Mouse (Mus musculus) left cerebral cortex, adult 2 months (tissue): ENCODE results near the gene Gal3st4. TPM values are rescaled to one million over a fixed set of nuclear protein-coding genes. Genes with fewer than 3 reads are reported as not detected.
A peak's percentile ranks its signal among the peaks of the same experiment; 100 is the strongest.

Source experiments
- DNase-seq, 2 experiments: peaks; one replicate each; pipeline ENCODE4 v3.0.0; 2021 to 2022; ENCODE audit warnings: low spot score in 2 of 2, mixed read lengths in 1 of 2; ENCODE audit errors: extremely low spot score in 1 of 2
- H3K27ac ChIP-seq: fragments of 200-600 bp; 2 replicates; pipeline ENCODE4 v1.8.1; 2022
- H3K4me3 ChIP-seq: fragments of 200-600 bp; 2 replicates; pipeline ENCODE4 v1.8.1; 2022
- CTCF ChIP-seq: fragments of 200-600 bp; IDR thresholded peaks from 2 replicates; pipeline ENCODE4 v1.8.1; 2022; ENCODE audit warnings: antibody characterized with exemption, mild to moderate bottlenecking, moderate library complexity
- intact Hi-C: fragments of 180-260 bp; cut with DNase I; formaldehyde crosslinking; loops from one replicate; pipeline ENCODE4 v1.15.1; 2025
- long read RNA-seq, 2 experiments: library from polyadenylated mRNA; stranded (forward); transcript quantifications; one replicate each; pipeline ENCODE4 v2.0.0; 2021; ENCODE audit warnings: borderline mapping rate in 2 of 2
- total RNA-seq, 2 experiments: library from RNA; stranded (reverse); gene quantifications; 2 replicates each; pipeline ENCODE4 v1.2.3; 2021

Gal3st4 gene
- 1 to 10 TPM; 3.2 to 3.3 TPM for total RNA-seq
- long read RNA-seq, experiment 1, partial matches to known transcripts = 0 of 5 reads
- long read RNA-seq, experiment 1, other reads (novel, unspliced or antisense) = 1 of 5 reads
- long read RNA-seq, experiment 2, partial matches to known transcripts = 0 of 3 reads
- long read RNA-seq, experiment 2, other reads (novel, unspliced or antisense) = 0 of 3 reads

- intact Hi-C loops = no loop called here
- no peak for DNase-seq
- no peak for TF ChIP-seq CTCF
- H3K4me3 ChIP-seq = peak within 1 kb of the TSS; percentile 14
- H3K27ac ChIP-seq = peak within 1 kb of the TSS; percentile 1; the same call in 1 of the 2 replicates
These were observed at the start of gene Gal3st4 for GRCm38 (mm10) chr5:138272409-138272923. TSS of gene Gal3st4 (minus strand) at chr5:138272840.

- intact Hi-C loops = no loop called here
- TF ChIP-seq CTCF = no peak
- Histone ChIP-seq H3K4me3 (no peak overlapping the region), H3K27ac (no peak overlapping the region)
- DNase-seq = no peak
These were observed 40.2 kb upstream of the Gal3st4 start for GRCm38 (mm10) chr5:138312795-138313194.

- Histone ChIP-seq H3K4me3 (no peak overlapping the region), H3K27ac (no peak overlapping the region)
- DNase-seq = no peak
- no peak for TF ChIP-seq CTCF
- intact Hi-C loops = loop anchor here (5.0 kb wide), 1 partner anchor 77 kb away; no protein-coding TSS in a partner anchor
These were observed 27.0 kb upstream of the Gal3st4 start for GRCm38 (mm10) chr5:138299613-138300012.

- Histone ChIP-seq H3K4me3 (no peak overlapping the region), H3K27ac (no peak overlapping the region)
- no peak for DNase-seq
- TF ChIP-seq CTCF = no peak
- intact Hi-C loops = no loop called here
These were observed 21.5 kb upstream of the Gal3st4 start for GRCm38 (mm10) chr5:138294158-138294557.

GRCm38 (mm10) chr5:138291638-138292037 lies 19.0 kb upstream of the Gal3st4 start:
- DNase-seq = no peak
- intact Hi-C loops = no loop called here
- no peak overlapping the region for H3K27ac ChIP-seq
- TF ChIP-seq CTCF = no peak
- H3K4me3 ChIP-seq = no peak overlapping the region

- DNase-seq = no peak
- H3K4me3 ChIP-seq = no peak overlapping the region
- intact Hi-C loops = no loop called here
- H3K27ac ChIP-seq = no peak overlapping the region
- no peak; the same call in 1 of the 2 replicates for TF ChIP-seq CTCF
These were observed 15.2 kb upstream of the Gal3st4 start for GRCm38 (mm10) chr5:138287861-138288260.

GRCm38 (mm10) chr5:138283540-138283939 lies 10.9 kb upstream of the Gal3st4 start:
- Histone ChIP-seq H3K4me3 (no peak overlapping the region), H3K27ac (no peak overlapping the region)
- peak; percentile 7; the same call in 1 of the 2 replicates for TF ChIP-seq CTCF
- intact Hi-C loops = loop anchor here (5.0 kb wide), 1 partner anchor 61 kb away; no protein-coding TSS in a partner anchor
- DNase-seq = no peak

- H3K4me3 ChIP-seq = no peak overlapping the region
- no peak overlapping the region for H3K27ac ChIP-seq
- DNase-seq = no peak
- intact Hi-C loops = loop anchor here (5.0 kb wide), 1 partner anchor 59 kb away; no protein-coding TSS in a partner anchor
- no peak for TF ChIP-seq CTCF
These were observed 9.2 kb upstream of the Gal3st4 start for GRCm38 (mm10) chr5:138281798-138282197.

- H3K4me3 ChIP-seq = no peak overlapping the region
These were observed 8.2 kb upstream of the Gal3st4 start for GRCm38 (mm10) chr5:138280829-138281228.

GRCm38 (mm10) chr5:138280425-138280768 lies 7.8 kb upstream of the Gal3st4 start:
- no peak for TF ChIP-seq CTCF
- Histone ChIP-seq H3K27ac (no peak overlapping the region), H3K4me3 (peak overlapping the region; percentile 47)
- DNase-seq = no peak
- intact Hi-C loops = loop anchor here (5.0 kb wide), 1 partner anchor 58 kb away; no protein-coding TSS in a partner anchor

More at GRCm38 (mm10) chr5:138280829-138281228, 8.2 kb upstream of the Gal3st4 start:
- TF ChIP-seq CTCF = no peak
- intact Hi-C loops = loop anchor here (5.0 kb wide), 1 partner anchor 59 kb away; no protein-coding TSS in a partner anchor
- DNase-seq = no peak
- H3K27ac ChIP-seq = no peak overlapping the region

GRCm38 (mm10) chr5:138279585-138280424 lies 7.2 kb upstream of the Gal3st4 start, which contains the start of the genes Gm43720, Gpc2 and Stag3:
TSS of gene Gm43720 (minus strand) at chr5:138279958.
TSS of gene Gpc2 (minus strand) at chr5:138280005.
TSS of gene Stag3 (plus strand) at chr5:138280240.
- intact Hi-C loops = loop anchor here (5.0 kb wide), 1 partner anchor 58 kb away; no protein-coding TSS in a partner anchor

GRCm38 (mm10) chr5:138277994-138278393 lies 5.4 kb upstream of the Gal3st4 start:
- no peak overlapping the region for H3K4me3 ChIP-seq
- TF ChIP-seq CTCF = no peak
- intact Hi-C loops = no loop called here
- no peak overlapping the region for H3K27ac ChIP-seq
- no peak for DNase-seq

More at GRCm38 (mm10) chr5:138279585-138280424, 7.2 kb upstream of the Gal3st4 start, which contains the start of the genes Gm43720, Gpc2 and Stag3:
- Histone ChIP-seq H3K27ac (no peak within 1 kb of the TSS), H3K4me3 (peak within 1 kb of the TSS; percentile 47)
- DNase-seq = peak; percentile 63 to 79
- no peak for TF ChIP-seq CTCF
